Mouse (Mus musculus): Measurements from ENCODE around the gene Ell. TPM values are rescaled to one million over a fixed set of nuclear protein-coding genes. Genes with fewer than 3 reads are reported as not detected.

Ell gene
- polyA plus RNA-seq, 1 experiment from 2014 or later = 18.6 TPM

GRCm38 (mm10) chr8:70513441-70513840 is 25.8 kb upstream of the Ell start:
- Histone ChIP-seq H3K36me3 (ENCODE audit: control insufficient read depth, insufficient read depth, low read length) (peaks cover 4% of the 10 kb centered on the region; the same call in 1 of the 2 replicates), H3K27me3 (ENCODE audit: control insufficient read depth, insufficient read depth, low read length) (no peaks in the 10 kb centered on the region), H3K9me3 (replicated peaks; ENCODE audit: control insufficient read depth, low read length) (no peaks in the 10 kb centered on the region), H3K4me1 (ENCODE audit: control insufficient read depth, insufficient read depth, low read length) (peaks cover 9% of the 10 kb centered on the region), H3K4me2 (ENCODE audit: low read depth, low read length) (no peak overlapping the region), H3K4me3 (replicated peaks; ENCODE audit: low read length) (no peak overlapping the region), H3K9ac (ENCODE audit: low read length) (no peak overlapping the region), H3K27ac (ENCODE audit: low read length) (no peak overlapping the region)
- ATAC-seq (ENCODE audit: insufficient read depth, low FRiP score) = no peak
- 55% methylated on average over 2 of the region's 2 CpGs for WGBS

- Histone ChIP-seq H3K27ac (ENCODE audit: low read length) (no peak overlapping the region), H3K4me3 (replicated peaks; ENCODE audit: low read length) (no peak overlapping the region), H3K9me3 (replicated peaks; ENCODE audit: control insufficient read depth, low read length) (no peaks in the 10 kb centered on the region), H3K9ac (ENCODE audit: low read length) (no peak overlapping the region), H3K36me3 (ENCODE audit: control insufficient read depth, insufficient read depth, low read length) (no peaks in the 10 kb centered on the region), H3K4me2 (ENCODE audit: low read depth, low read length) (no peak overlapping the region), H3K27me3 (ENCODE audit: control insufficient read depth, insufficient read depth, low read length) (no peaks in the 10 kb centered on the region), H3K4me1 (ENCODE audit: control insufficient read depth, insufficient read depth, low read length) (0 out of 2 replicates have a peak, but pooled peaks cover 4% of the 10 kb centered on the region)
- WGBS = 79% methylated on average over 10 of the region's 10 CpGs
- ATAC-seq (ENCODE audit: insufficient read depth, low FRiP score) = no peak
These were observed 21.2 kb upstream of the Ell start for GRCm38 (mm10) chr8:70517940-70518643.

- H3K9me3 ChIP-seq (replicated peaks; ENCODE audit: control insufficient read depth, low read length) = no peaks in the 10 kb centered on the region
- no peaks in the 10 kb centered on the region for H3K36me3 ChIP-seq (ENCODE audit: control insufficient read depth, insufficient read depth, low read length)
- H3K9ac ChIP-seq (ENCODE audit: low read length) = no peak overlapping the region
- no peak overlapping the region for H3K27ac ChIP-seq (ENCODE audit: low read length)
- H3K4me1 ChIP-seq (ENCODE audit: control insufficient read depth, insufficient read depth, low read length) = peaks cover 11% of the 10 kb centered on the region; the same call in 1 of the 2 replicates
- WGBS = 88% methylated on average over 6 of the region's 6 CpGs
- no peak overlapping the region for H3K4me3 ChIP-seq (replicated peaks; ENCODE audit: low read length)
- no peak overlapping the region for H3K4me2 ChIP-seq (ENCODE audit: low read depth, low read length)
- no peak for ATAC-seq (ENCODE audit: insufficient read depth, low FRiP score)
- H3K27me3 ChIP-seq (ENCODE audit: control insufficient read depth, insufficient read depth, low read length) = no peaks in the 10 kb centered on the region
These were observed 20.2 kb upstream of the Ell start for GRCm38 (mm10) chr8:70519043-70519442.

- ATAC-seq (ENCODE audit: insufficient read depth, low FRiP score) = no peak
- H3K27ac ChIP-seq (ENCODE audit: low read length) = no peak overlapping the region
- no peaks in the 10 kb centered on the region for H3K9me3 ChIP-seq (replicated peaks; ENCODE audit: control insufficient read depth, low read length)
- no peaks in the 10 kb centered on the region for H3K27me3 ChIP-seq (ENCODE audit: control insufficient read depth, insufficient read depth, low read length)
- H3K4me1 ChIP-seq (ENCODE audit: control insufficient read depth, insufficient read depth, low read length) = peaks cover 11% of the 10 kb centered on the region; the same call in 1 of the 2 replicates
- H3K4me3 ChIP-seq (replicated peaks; ENCODE audit: low read length) = no peak overlapping the region
- no peak overlapping the region for H3K4me2 ChIP-seq (ENCODE audit: low read depth, low read length)
- no peaks in the 10 kb centered on the region for H3K36me3 ChIP-seq (ENCODE audit: control insufficient read depth, insufficient read depth, low read length)
- H3K9ac ChIP-seq (ENCODE audit: low read length) = no peak overlapping the region
- 58% methylated on average over 2 of the region's 2 CpGs for WGBS
These were observed 19.7 kb upstream of the Ell start for GRCm38 (mm10) chr8:70519606-70520005.

GRCm38 (mm10) chr8:70522592-70523403 is 16.5 kb upstream of the Ell start:
- H3K36me3 ChIP-seq (ENCODE audit: control insufficient read depth, insufficient read depth, low read length) = no peaks in the 10 kb centered on the region
- H3K9ac ChIP-seq (ENCODE audit: low read length) = peak overlapping the region; percentile 95
- peak overlapping the region; percentile 80 for H3K4me2 ChIP-seq (ENCODE audit: low read depth, low read length)
- no peaks in the 10 kb centered on the region for H3K9me3 ChIP-seq (replicated peaks; ENCODE audit: control insufficient read depth, low read length)
- peaks cover 14% of the 10 kb centered on the region for H3K4me1 ChIP-seq (ENCODE audit: control insufficient read depth, insufficient read depth, low read length)
- no peaks in the 10 kb centered on the region for H3K27me3 ChIP-seq (ENCODE audit: control insufficient read depth, insufficient read depth, low read length)
- ATAC-seq (ENCODE audit: insufficient read depth, low FRiP score) = peak; percentile 84
- under 1% methylated on average over 51 of the region's 51 CpGs for WGBS
- H3K27ac ChIP-seq (ENCODE audit: low read length) = peak overlapping the region; percentile 94
- peak overlapping the region; percentile 86 for H3K4me3 ChIP-seq (replicated peaks; ENCODE audit: low read length)

GRCm38 (mm10) chr8:70527111-70527511 is 12.1 kb upstream of the Ell start:
- no peak for ATAC-seq (ENCODE audit: insufficient read depth, low FRiP score)
- H3K36me3 ChIP-seq (ENCODE audit: control insufficient read depth, insufficient read depth, low read length) = peaks cover 15% of the 10 kb centered on the region; the same call in 1 of the 2 replicates
- WGBS = under 1% methylated on average over 8 of the region's 8 CpGs

GRCm38 (mm10) chr8:70527512-70528181 is 11.6 kb upstream of the Ell start, which contains the start of the genes Fkbp8 and Kxd1:
Gene Fkbp8, plus strand, starts transcription at chr8:70527724.
Gene Kxd1, minus strand, starts transcription at chr8:70527956.
- under 1% methylated on average over 44 of the region's 61 CpGs for WGBS
- Histone ChIP-seq H3K4me3 (replicated peaks; ENCODE audit: low read length) (peak within 1 kb of the TSS; percentile 93), H3K36me3 (ENCODE audit: control insufficient read depth, insufficient read depth, low read length) (peaks cover 20% of the 10 kb centered on the region; the same call in 1 of the 2 replicates), H3K27ac (ENCODE audit: low read length) (peak within 1 kb of the TSS; percentile 86), H3K9ac (ENCODE audit: low read length) (peak within 1 kb of the TSS; percentile 98), H3K27me3 (ENCODE audit: control insufficient read depth, insufficient read depth, low read length) (no peaks in the 10 kb centered on the region), H3K9me3 (replicated peaks; ENCODE audit: control insufficient read depth, low read length) (no peaks in the 10 kb centered on the region), H3K4me1 (ENCODE audit: control insufficient read depth, insufficient read depth, low read length) (peaks cover 21% of the 10 kb centered on the region), H3K4me2 (ENCODE audit: low read depth, low read length) (peak within 1 kb of the TSS; percentile 78)
- peak; percentile 91 for ATAC-seq (ENCODE audit: insufficient read depth, low FRiP score)

More at GRCm38 (mm10) chr8:70527111-70527511, 12.1 kb upstream of the Ell start:
- Histone ChIP-seq H3K4me3 (replicated peaks; ENCODE audit: low read length) (peak overlapping the region; percentile 93), H3K4me2 (ENCODE audit: low read depth, low read length) (peak overlapping the region; percentile 78), H3K4me1 (ENCODE audit: control insufficient read depth, insufficient read depth, low read length) (peaks cover 24% of the 10 kb centered on the region), H3K27ac (ENCODE audit: low read length) (peak overlapping the region; percentile 78), H3K9ac (ENCODE audit: low read length) (peak overlapping the region; percentile 98), H3K27me3 (ENCODE audit: control insufficient read depth, insufficient read depth, low read length) (no peaks in the 10 kb centered on the region), H3K9me3 (replicated peaks; ENCODE audit: control insufficient read depth, low read length) (no peaks in the 10 kb centered on the region)

GRCm38 (mm10) chr8:70528182-70528797 is 11.0 kb upstream of the Ell start:
- ATAC-seq (ENCODE audit: insufficient read depth, low FRiP score) = no peak
- peaks cover 23% of the 10 kb centered on the region; the same call in 1 of the 2 replicates for H3K36me3 ChIP-seq (ENCODE audit: control insufficient read depth, insufficient read depth, low read length)
- H3K27me3 ChIP-seq (ENCODE audit: control insufficient read depth, insufficient read depth, low read length) = no peaks in the 10 kb centered on the region
- peak overlapping the region; percentile 98 for H3K9ac ChIP-seq (ENCODE audit: low read length)
- H3K4me1 ChIP-seq (ENCODE audit: control insufficient read depth, insufficient read depth, low read length) = peaks cover 19% of the 10 kb centered on the region
- no peaks in the 10 kb centered on the region for H3K9me3 ChIP-seq (replicated peaks; ENCODE audit: control insufficient read depth, low read length)
- peak overlapping the region; percentile 74 for H3K4me2 ChIP-seq (ENCODE audit: low read depth, low read length)
- 24% methylated on average over 13 of the region's 13 CpGs for WGBS
- peak overlapping the region; percentile 93 for H3K4me3 ChIP-seq (replicated peaks; ENCODE audit: low read length)
- H3K27ac ChIP-seq (ENCODE audit: low read length) = peak overlapping the region; percentile 86
